Mouse (Mus musculus) hematopoietic multipotent progenitor cell, adult 10-12 weeks (in vitro differentiated cells): ENCODE measurements around the gene Smok3a. TPM values are rescaled to one million over a fixed set of nuclear protein-coding genes. Genes with fewer than 3 reads are reported as not detected.

Source experiments
- polyA plus RNA-seq: library from polyadenylated mRNA; stranded (reverse); fragments of >175 nt; gene quantifications from 2 replicates; pipeline ENCODE4 v1.2.3, GENCODE M21; 2012; ENCODE audit warnings: low replicate concordance

Gene Smok3a
- not detected in 2 replicates for polyA plus RNA-seq

GRCm38 (mm10) chr5:138020961-138021479, at the start of gene Smok3a, which contains the start of gene Smok3b:
Smok3a (plus strand) TSS chr5:138021261.
Smok3b (plus strand) TSS chr5:138021429.

GRCm38 (mm10) chr5:137981300-137981699, 39.8 kb upstream of the Smok3a start, which contains the start of gene Azgp1:
Azgp1 (plus strand) TSS chr5:137981520.

GRCm38 (mm10) chr5:138052894-138053293, 31.8 kb downstream of the Smok3a start, which contains the start of gene Smok3c:
Smok3c (plus strand) TSS chr5:138053194.

Other genes with a start within 250 kb of the Smok3a start
- 82.7 and 175 TPM in 2 replicates for gene Ppp1r35, start 242.4 kb upstream of the Smok3a start, polyA plus RNA-seq
- gene Mepce, start 233.6 kb upstream of the Smok3a start, polyA plus RNA-seq: 168 and 453 TPM in 2 replicates
- gene Zcwpw1, start 233.5 kb upstream of the Smok3a start, polyA plus RNA-seq: 2.2 and 5.2 TPM in 2 replicates
- 6.6 and 11.0 TPM in 2 replicates for gene Pilra, start 185.0 kb upstream of the Smok3a start, polyA plus RNA-seq
- gene Pilrb1, start 163.2 kb upstream of the Smok3a start, polyA plus RNA-seq: 6.6 and 9.2 TPM in 2 replicates
- gene Pilrb2, start 149.4 kb upstream of the Smok3a start, polyA plus RNA-seq: 6.4 and 10.8 TPM in 2 replicates
- gene Cyp3a13, start 99.6 kb upstream of the Smok3a start, polyA plus RNA-seq: not detected in 2 replicates
- gene Gjc3, start 58.2 kb upstream of the Smok3a start, polyA plus RNA-seq: not detected in 2 replicates
- gene Azgp1, start 39.7 kb upstream of the Smok3a start, polyA plus RNA-seq: not detected in 2 replicates
- not detected in 2 replicates for gene Smok3b, start 168 bp downstream of the Smok3a start, polyA plus RNA-seq
- gene Smok3c, start 31.9 kb downstream of the Smok3a start, polyA plus RNA-seq: not detected in 2 replicates
- 0.78 and 1.9 TPM in 2 replicates for gene Zkscan1, start 63.8 kb downstream of the Smok3a start, polyA plus RNA-seq
- 0.54 and 2.8 TPM in 2 replicates for gene Zscan21, start 95.6 kb downstream of the Smok3a start, polyA plus RNA-seq
- 0.34 and 0.71 TPM in 2 replicates for gene Zfp113, start 134.5 kb downstream of the Smok3a start, polyA plus RNA-seq
- gene Cops6, start 139.8 kb downstream of the Smok3a start, polyA plus RNA-seq: 45.0 and 53.1 TPM in 2 replicates
- gene Ap4m1, start 150.7 kb downstream of the Smok3a start, polyA plus RNA-seq: 7.5 and 19.0 TPM in 2 replicates
- gene Mcm7, start 151.2 kb downstream of the Smok3a start, polyA plus RNA-seq: 5.9 and 28.7 TPM in 2 replicates
- 13.1 and 29.5 TPM in 2 replicates for gene Taf6, start 166.2 kb downstream of the Smok3a start, polyA plus RNA-seq
- gene Cnpy4, start 166.2 kb downstream of the Smok3a start, polyA plus RNA-seq: 1.4 and 2.7 TPM in 2 replicates
- gene Mblac1, start 173.1 kb downstream of the Smok3a start, polyA plus RNA-seq: 2.1 and 5.4 TPM in 2 replicates
- gene Nxpe5, start 204.6 kb downstream of the Smok3a start, polyA plus RNA-seq: 1.6 and 1.8 TPM in 2 replicates
- 87.3 and 121 TPM in 2 replicates for gene Lamtor4, start 234.2 kb downstream of the Smok3a start, polyA plus RNA-seq
- 198 and 365 TPM in 2 replicates for gene BC037034, start 242.8 kb downstream of the Smok3a start, polyA plus RNA-seq